Mouse (Mus musculus): ENCODE measurements around the gene Mdm4.
A peak's percentile ranks its signal among the peaks of the same experiment; 100 is the strongest.
"Not testable (repeated sequence)": the region's sequence is repeated elsewhere in the genome, so short reads cannot be mapped to it uniquely, and the experiment has no call there.

Gene Mdm4

GRCm38 (mm10) chr1:133020137-133020894, 10.0 kb downstream of the Mdm4 start:
- no peak for DNase-seq (ENCODE audit: low spot score in 2 of 2)

GRCm38 (mm10) chr1:133019312-133019711, 11.0 kb downstream of the Mdm4 start:
- no peak for DNase-seq (ENCODE audit: low spot score in 2 of 2)

GRCm38 (mm10) chr1:133018580-133018979, 11.8 kb downstream of the Mdm4 start:
- no peak for DNase-seq (ENCODE audit: low spot score in 2 of 2)

- no peak for DNase-seq (ENCODE audit: low spot score in 2 of 2)
These were observed 13.5 kb downstream of the Mdm4 start for GRCm38 (mm10) chr1:133016775-133017428.

GRCm38 (mm10) chr1:133014196-133014595, 16.2 kb downstream of the Mdm4 start:
- DNase-seq (ENCODE audit: low spot score in 2 of 2): no peak

GRCm38 (mm10) chr1:133013331-133013730, 17.0 kb downstream of the Mdm4 start:
- DNase-seq (ENCODE audit: low spot score in 2 of 2): no peak

GRCm38 (mm10) chr1:133011955-133012841, 18.2 kb downstream of the Mdm4 start:
- DNase-seq (ENCODE audit: low spot score in 2 of 2): peak in 1 of 2 experiments; percentile 30

- no peak for DNase-seq (ENCODE audit: low spot score in 2 of 2)
These were observed 23.8 kb downstream of the Mdm4 start for GRCm38 (mm10) chr1:133006571-133006970.

GRCm38 (mm10) chr1:133000347-133000746, 30.0 kb downstream of the Mdm4 start:
- DNase-seq (ENCODE audit: low spot score in 2 of 2): no peak

- DNase-seq (ENCODE audit: low spot score in 2 of 2): no peak
These were observed 38.8 kb downstream of the Mdm4 start for GRCm38 (mm10) chr1:132991580-132991979.

- DNase-seq (ENCODE audit: low spot score in 2 of 2): no peak
These were observed 39.6 kb downstream of the Mdm4 start for GRCm38 (mm10) chr1:132990733-132991132.

GRCm38 (mm10) chr1:132988556-132989459, 41.6 kb downstream of the Mdm4 start:
- not testable (repeated sequence) for DNase-seq (ENCODE audit: low spot score in 2 of 2)

GRCm38 (mm10) chr1:132982728-132983127, 47.6 kb downstream of the Mdm4 start:
- DNase-seq (ENCODE audit: low spot score in 2 of 2): peak; percentile 55 to 73

GRCm38 (mm10) chr1:132981232-132981631, 49.1 kb downstream of the Mdm4 start:
- DNase-seq (ENCODE audit: low spot score in 2 of 2): no peak

- no peak for DNase-seq (ENCODE audit: low spot score in 2 of 2)
These were observed 53.0 kb downstream of the Mdm4 start for GRCm38 (mm10) chr1:132977402-132977801.

GRCm38 (mm10) chr1:132968659-132969058, 61.7 kb downstream of the Mdm4 start:
- DNase-seq (ENCODE audit: low spot score in 2 of 2): peak; percentile 50 to 82

GRCm38 (mm10) chr1:132964691-132965090, 65.7 kb downstream of the Mdm4 start:
- DNase-seq (ENCODE audit: low spot score in 2 of 2): no peak

GRCm38 (mm10) chr1:132964106-132964505, 66.3 kb downstream of the Mdm4 start:
- DNase-seq (ENCODE audit: low spot score in 2 of 2): no peak

- no peak for DNase-seq (ENCODE audit: low spot score in 2 of 2)
These were observed 68.6 kb downstream of the Mdm4 start for GRCm38 (mm10) chr1:132961751-132962150.

GRCm38 (mm10) chr1:132956809-132957208, 73.6 kb downstream of the Mdm4 start:
- no peak for DNase-seq (ENCODE audit: low spot score in 2 of 2)

GRCm38 (mm10) chr1:132947811-132948210, 82.5 kb downstream of the Mdm4 start:
- DNase-seq (ENCODE audit: low spot score in 2 of 2): no peak

All from spleen, postnatal 4 days (tissue).